Comparison of ENCODE assay signal across 17 mouse cellular contexts in genomic region chr11:68478574-68478981, GRCm38 (mm10). TPM values are rescaled to one million over a fixed set of nuclear protein-coding genes. Genes with fewer than 3 reads are reported as not detected.
A peak's percentile ranks its signal among the peaks of the same experiment; 100 is the strongest.
DNase-seq lines count a peak whose midpoint lies in the region; ATAC-seq and TF ChIP-seq lines count a peak whose summit lies in the region.
"Had no signal": no experiment of that assay in that cellular context is flagged by ENCODE, and none has a peak within 500 bp of the region (broad histone marks: within the 10 kb centered on the region; RNA-seq: fewer than 3 reads in every experiment).

No protein-coding gene starts in this region.

- no peak overlapping the region for H3K4me2 ChIP-seq in heart, postnatal 0 days (ENCODE audit: low read depth, low read length)
- H3K4me2 ChIP-seq in kidney, embryonic 14.5 days (replicated peaks; ENCODE audit: low read depth, low read length), result no peak overlapping the region
- H3K4me2 ChIP-seq: liver, embryonic 11.5 days; midbrain, embryonic 12.5 days; neural tube, embryonic 13.5 days had no signal

- H3K27ac ChIP-seq in heart, postnatal 0 days (ENCODE audit: low read depth), result peak overlapping the region; percentile 77
- H3K27ac ChIP-seq in kidney, embryonic 14.5 days (ENCODE audit: low read depth, low read length), result no peak overlapping the region
- H3K27ac ChIP-seq: limb, embryonic 10.5 days; macrophage; midbrain, embryonic 12.5 days; neural tube, embryonic 13.5 days had no signal

- peak; percentile 58 for ATAC-seq in heart, postnatal 0 days (ENCODE audit: insufficient read depth, low read depth)
- ATAC-seq in kidney, embryonic 14.5 days (ENCODE audit: low FRiP score, low TSS enrichment), result no peak

- no peak overlapping the region for H3K4me3 ChIP-seq in heart, postnatal 0 days (ENCODE audit: low read depth, low read length)
- H3K4me3 ChIP-seq in kidney, embryonic 14.5 days (ENCODE audit: low read length), result no peak overlapping the region
- H3K4me3 ChIP-seq: limb, embryonic 10.5 days; midbrain, embryonic 12.5 days; neural tube, embryonic 13.5 days had no signal

- no peaks in the 10 kb centered on the region for H3K9me3 ChIP-seq in heart, postnatal 0 days (replicated peaks; ENCODE audit: control insufficient read depth, low read length)
- no peaks in the 10 kb centered on the region for H3K9me3 ChIP-seq in kidney, embryonic 14.5 days (ENCODE audit: control insufficient read depth, low read length)
- H3K9me3 ChIP-seq: limb, embryonic 10.5 days; midbrain, embryonic 12.5 days; neural tube, embryonic 13.5 days had no signal

- no peaks in the 10 kb centered on the region for H3K36me3 ChIP-seq in heart, postnatal 0 days (replicated peaks; ENCODE audit: control insufficient read depth, insufficient read depth, low read length)
- H3K36me3 ChIP-seq in kidney, embryonic 14.5 days (ENCODE audit: control insufficient read depth, insufficient read depth, low read length), result no peaks in the 10 kb centered on the region
- H3K36me3 ChIP-seq: limb, embryonic 10.5 days; midbrain, embryonic 12.5 days; neural tube, embryonic 13.5 days had no signal

- DNase-seq in heart, postnatal 0 days (ENCODE audit: low spot score), result peak; percentile 70
- DNase-seq in heart, adult 9 months (ENCODE audit: low spot score in 2 of 2), result no peak
- peak; percentile 52 for DNase-seq in lung, postnatal 10 days
- DNase-seq in lung, postnatal 36 days, result no peak
- peak; percentile 37 to 47 for DNase-seq in frontal cortex, adult 2 months (ENCODE audit: extremely low spot score in 1 of 2, low spot score in 1 of 2)
- peak; percentile 16 for DNase-seq in right cerebral cortex, postnatal 25 days
- DNase-seq: cerebellum, postnatal 10 days; kidney, adult 8-10 months; kidney, postnatal 36 days; layer of hippocampus, adult 9-11 months; thymus, postnatal 25 days had no signal

- no peaks in the 10 kb centered on the region for H3K27me3 ChIP-seq in heart, postnatal 0 days (ENCODE audit: control insufficient read depth, insufficient read depth, low read length)
- H3K27me3 ChIP-seq in kidney, embryonic 14.5 days (ENCODE audit: control insufficient read depth, insufficient read depth, low read length), result no peaks in the 10 kb centered on the region
- H3K27me3 ChIP-seq: midbrain, embryonic 12.5 days; neural tube, embryonic 13.5 days had no signal

- H3K4me1 ChIP-seq in heart, postnatal 0 days (ENCODE audit: control insufficient read depth, insufficient read depth), result peaks cover 13% of the 10 kb centered on the region
- no peaks in the 10 kb centered on the region for H3K4me1 ChIP-seq in kidney, embryonic 14.5 days (ENCODE audit: control insufficient read depth, insufficient read depth, low read length)
- H3K4me1 ChIP-seq: limb, embryonic 10.5 days; midbrain, embryonic 12.5 days; neural tube, embryonic 13.5 days had no signal

- H3K9ac ChIP-seq in heart, postnatal 0 days (replicated peaks; ENCODE audit: low read depth, low read length), result no peak overlapping the region; the same call in 1 of the 2 replicates
- no peak overlapping the region for H3K9ac ChIP-seq in kidney, embryonic 14.5 days (ENCODE audit: low read depth, low read length)
- H3K9ac ChIP-seq: midbrain, embryonic 12.5 days; neural tube, embryonic 13.5 days had no signal

- no peak for TF ChIP-seq EP300 in heart, postnatal 0 days (IDR thresholded peaks at IDR 0.05; ENCODE audit: low read depth)

- TF ChIP-seq CTCF in heart, postnatal 0 days (IDR thresholded peaks at IDR 0.05; ENCODE audit: low read depth), result no peak

- WGBS in heart, postnatal 0 days, result 7% methylated on average over 3 of the region's 3 CpGs
- 64% methylated on average over 3 of the region's 3 CpGs for WGBS in kidney, embryonic 14.5 days

RNA-seq across cellular contexts. Expression of gene Pik3r6, which starts 24.2 kb away (rescaled TPM):
- 5.4 and 8.8 TPM in 2 replicates for total RNA-seq in heart, postnatal 0 days (2014; rRNA removed; ENCODE audit: low replicate concordance)
- polyA plus RNA-seq in heart, postnatal 0 days (2015; fragmentation: Nextera tagmentation; extraction: Ambion mirVana), result 4.7 and 5.0 TPM in 2 replicates
- polyA plus RNA-seq in frontal cortex, adult 2 months (2012; rRNA removed), result 2.8 and 2.9 TPM in 2 replicates
- 2.3 and 3.7 TPM in 2 replicates for polyA plus RNA-seq in kidney, embryonic 14.5 days (2014; fragmentation: Nextera tagmentation; extraction: Ambion mirVana)

RNA-seq across cellular contexts. Expression of gene Pik3r5, which starts 46.7 kb away (rescaled TPM):
- 1.5 and 2.0 TPM in 2 replicates for total RNA-seq in heart, postnatal 0 days (2014; rRNA removed; ENCODE audit: low replicate concordance)
- 0.82 and 0.84 TPM in 2 replicates for polyA plus RNA-seq in heart, postnatal 0 days (2015; fragmentation: Nextera tagmentation; extraction: Ambion mirVana)
- polyA plus RNA-seq in frontal cortex, adult 2 months (2012; rRNA removed), result 1.5 and 2.0 TPM in 2 replicates
- polyA plus RNA-seq in kidney, embryonic 14.5 days (2014; fragmentation: Nextera tagmentation; extraction: Ambion mirVana), result 0.41 and 1.5 TPM in 2 replicates

Comparison
In these comparisons a context has a peak if more than half of its experiments do, and no peak if none do; other contexts are left out.
1. DNase-seq: peak in heart, postnatal 0 days (single experiment), lung, postnatal 10 days (single experiment), frontal cortex, adult 2 months (2 of 2) and right cerebral cortex, postnatal 25 days (single experiment); none in heart, adult 9 months (0 of 2) and lung, postnatal 36 days (single experiment).